Mouse (Mus musculus): Measurements from ENCODE around the gene Upk1a.
A peak's percentile ranks its signal among the peaks of the same experiment; 100 is the strongest.

Upk1a gene

GRCm38 (mm10) chr7:30612654-30613402 is at the start of gene Upk1a:
Gene Upk1a (minus strand): TSS chr7:30612847.
- no peak for DNase-seq (ENCODE audit: low spot score)

- DNase-seq (ENCODE audit: low spot score) = peak; percentile 94
Observed at GRCm38 (mm10) chr7:30649591-30650540, 37.2 kb upstream of the Upk1a start, which contains the start of gene Rbm42. Gene Rbm42 (minus strand): TSS chr7:30650317.

- no peak for DNase-seq (ENCODE audit: low spot score)
Observed at GRCm38 (mm10) chr7:30639083-30639482, 26.4 kb upstream of the Upk1a start.

GRCm38 (mm10) chr7:30636395-30636794 is 23.7 kb upstream of the Upk1a start:
- no peak for DNase-seq (ENCODE audit: low spot score)

- no peak for DNase-seq (ENCODE audit: low spot score)
Observed at GRCm38 (mm10) chr7:30635752-30636151, 23.1 kb upstream of the Upk1a start, which contains the start of gene Etv2. Gene Etv2 (minus strand): TSS chr7:30635852.

- peak; percentile 31 for DNase-seq (ENCODE audit: low spot score)
Observed at GRCm38 (mm10) chr7:30634621-30635020, 22.0 kb upstream of the Upk1a start.

GRCm38 (mm10) chr7:30633762-30634412 is 21.2 kb upstream of the Upk1a start:
- no peak for DNase-seq (ENCODE audit: low spot score)

GRCm38 (mm10) chr7:30629013-30629412 is 16.4 kb upstream of the Upk1a start:
- no peak for DNase-seq (ENCODE audit: low spot score)

GRCm38 (mm10) chr7:30626647-30627046 is 14.0 kb upstream of the Upk1a start:
- DNase-seq (ENCODE audit: low spot score) = no peak

- peak; percentile 78 for DNase-seq (ENCODE audit: low spot score)
Observed at GRCm38 (mm10) chr7:30625530-30626384, 13.1 kb upstream of the Upk1a start, which contains the start of gene Cox6b1. Gene Cox6b1 (minus strand): TSS chr7:30626151.

GRCm38 (mm10) chr7:30619202-30619601 is 6.6 kb upstream of the Upk1a start:
- DNase-seq (ENCODE audit: low spot score) = no peak

- DNase-seq (ENCODE audit: low spot score) = no peak
Observed at GRCm38 (mm10) chr7:30618658-30619057, 6.0 kb upstream of the Upk1a start.

- no peak for DNase-seq (ENCODE audit: low spot score)
Observed at GRCm38 (mm10) chr7:30615049-30615760, 2.6 kb upstream of the Upk1a start.

- DNase-seq (ENCODE audit: low spot score) = no peak
Observed at GRCm38 (mm10) chr7:30614454-30614853, 1.8 kb upstream of the Upk1a start.

GRCm38 (mm10) chr7:30613529-30614112 is 974 bp upstream of the Upk1a start:
- peak; percentile 60 for DNase-seq (ENCODE audit: low spot score)

GRCm38 (mm10) chr7:30610043-30610442 is 2.6 kb downstream of the Upk1a start:
- no peak for DNase-seq (ENCODE audit: low spot score)

- no peak for DNase-seq (ENCODE audit: low spot score)
Observed at GRCm38 (mm10) chr7:30608476-30608875, 4.2 kb downstream of the Upk1a start.

GRCm38 (mm10) chr7:30607706-30608309 is 4.8 kb downstream of the Upk1a start:
- no peak for DNase-seq (ENCODE audit: low spot score)

- no peak for DNase-seq (ENCODE audit: low spot score)
Observed at GRCm38 (mm10) chr7:30604944-30605343, 7.7 kb downstream of the Upk1a start.

- DNase-seq (ENCODE audit: low spot score) = no peak
Observed at GRCm38 (mm10) chr7:30604424-30604823, 8.2 kb downstream of the Upk1a start.

Data from ovary, postnatal 14 days (tissue).